Mouse (Mus musculus) lung, adult 18-20 months (tissue): ENCODE data around the gene Vps26b.

Source experiments
- DNase-seq, 2 experiments: peaks; one replicate each; pipeline ENCODE4 v3.0.0; 2022; ENCODE audit warnings: mixed read lengths in 2 of 2

Vps26b gene

DNA sequence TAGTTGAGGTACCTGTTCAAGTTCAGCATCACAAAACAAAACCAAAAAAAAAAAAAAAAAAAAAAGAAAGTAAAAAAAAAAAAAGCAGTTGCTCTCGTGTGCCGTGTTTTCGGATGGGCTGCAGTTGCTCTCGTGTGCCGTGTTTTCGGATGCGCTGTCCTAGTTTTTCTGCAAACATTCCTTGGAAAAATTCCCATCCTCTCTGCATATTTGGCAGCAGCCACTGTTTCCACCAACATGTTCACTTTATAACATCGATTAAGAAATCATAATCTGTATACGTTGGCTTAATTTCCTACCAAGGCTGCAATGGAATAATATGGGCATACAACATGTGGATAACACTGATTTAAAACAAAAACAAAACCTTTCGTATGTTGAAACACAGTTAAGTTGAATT is 36.7 kb downstream of the Vps26b start:
- no peak for DNase-seq

GRCm38 (mm10) chr9:26990181-26990580 is 39.7 kb downstream of the Vps26b start:
- DNase-seq: no peak

DNA sequence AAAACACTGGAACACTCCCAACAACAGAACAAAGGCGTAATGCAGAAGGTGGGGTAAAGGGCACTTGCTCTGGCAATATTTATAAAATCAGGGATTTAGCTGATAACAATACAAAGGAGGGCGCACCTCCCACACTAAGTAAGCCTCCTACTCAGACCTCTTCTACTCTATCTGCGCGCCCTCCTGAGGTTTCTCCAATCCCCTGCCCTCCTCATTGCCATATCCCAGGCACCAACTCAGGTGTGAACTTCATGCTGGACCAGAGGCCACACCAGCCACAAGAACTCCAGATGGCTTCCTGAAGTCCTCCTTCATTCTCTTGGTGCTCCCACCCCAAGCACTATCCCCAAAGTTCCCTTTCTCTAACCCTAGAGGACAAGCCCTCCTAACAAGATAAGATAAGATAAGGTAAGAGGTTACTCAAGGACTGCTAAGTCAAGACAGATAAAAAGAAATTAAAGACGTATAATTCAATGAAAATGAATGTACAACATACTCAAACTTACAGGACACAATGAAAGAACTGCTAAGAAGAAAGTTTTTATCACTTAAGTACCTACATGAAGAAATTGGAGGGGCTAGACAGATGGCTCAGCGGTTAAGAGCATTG is 44.1 kb downstream of the Vps26b start:
- no peak for DNase-seq

DNA sequence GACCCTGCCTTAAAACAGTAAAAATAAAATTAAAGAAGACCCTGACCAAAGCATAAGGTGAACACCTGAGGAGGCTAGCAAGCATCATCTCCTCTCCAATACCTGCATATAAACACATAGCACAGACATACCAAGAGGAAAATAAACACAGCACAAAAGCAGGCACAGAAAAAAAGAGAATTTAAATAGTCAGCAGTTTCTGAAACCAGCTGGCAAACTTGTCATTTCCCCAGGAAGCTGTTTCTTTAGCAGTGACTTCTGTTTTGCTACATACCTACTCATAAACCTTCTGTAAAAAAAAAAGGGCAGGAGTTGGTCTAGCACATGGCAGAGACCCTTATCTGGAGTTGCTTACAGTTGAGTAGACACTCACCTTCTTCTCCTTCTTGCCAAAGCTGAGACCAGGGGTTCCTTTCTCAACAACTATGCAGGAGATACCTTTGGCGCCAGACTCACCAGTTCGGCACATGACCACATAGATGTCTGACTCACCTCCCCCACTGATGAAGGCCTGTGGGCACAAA is 44.7 kb downstream of the Vps26b start:
- no peak for DNase-seq

DNA sequence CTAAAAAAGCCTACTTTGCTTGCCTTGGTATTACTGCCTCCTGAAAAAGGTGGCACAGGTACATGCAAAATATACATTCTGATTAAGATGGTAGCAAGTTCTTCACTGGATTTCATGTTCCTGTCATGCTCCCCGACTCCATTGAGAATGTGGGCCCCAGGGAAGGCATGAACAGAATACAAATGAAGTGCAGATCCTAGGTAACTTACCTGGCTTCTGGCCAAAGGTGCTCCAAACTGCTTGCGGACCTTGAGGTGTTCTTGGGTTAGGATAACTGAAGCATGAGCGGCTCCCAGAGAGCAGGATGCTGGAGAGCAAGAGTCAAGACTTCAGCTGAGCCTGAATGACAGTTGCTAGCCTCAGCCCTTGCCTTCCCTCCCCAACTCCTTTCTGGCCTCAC is 51.1 kb downstream of the Vps26b start:
- DNase-seq: no peak

GRCm38 (mm10) chr9:26977754-26978153 is 52.1 kb downstream of the Vps26b start:
- DNase-seq: no peak
